Mouse (Mus musculus) heart, adult 11 months (tissue): ENCODE results near the gene Cacna1d.

Source experiments
- DNase-seq: peaks from one replicate; pipeline ENCODE4 v3.0.0; 2022

Cacna1d gene

GRCm38 (mm10) chr14:30365866-30366265 lies 125.4 kb downstream of the Cacna1d start:
- DNase-seq, result no peak

DNA sequence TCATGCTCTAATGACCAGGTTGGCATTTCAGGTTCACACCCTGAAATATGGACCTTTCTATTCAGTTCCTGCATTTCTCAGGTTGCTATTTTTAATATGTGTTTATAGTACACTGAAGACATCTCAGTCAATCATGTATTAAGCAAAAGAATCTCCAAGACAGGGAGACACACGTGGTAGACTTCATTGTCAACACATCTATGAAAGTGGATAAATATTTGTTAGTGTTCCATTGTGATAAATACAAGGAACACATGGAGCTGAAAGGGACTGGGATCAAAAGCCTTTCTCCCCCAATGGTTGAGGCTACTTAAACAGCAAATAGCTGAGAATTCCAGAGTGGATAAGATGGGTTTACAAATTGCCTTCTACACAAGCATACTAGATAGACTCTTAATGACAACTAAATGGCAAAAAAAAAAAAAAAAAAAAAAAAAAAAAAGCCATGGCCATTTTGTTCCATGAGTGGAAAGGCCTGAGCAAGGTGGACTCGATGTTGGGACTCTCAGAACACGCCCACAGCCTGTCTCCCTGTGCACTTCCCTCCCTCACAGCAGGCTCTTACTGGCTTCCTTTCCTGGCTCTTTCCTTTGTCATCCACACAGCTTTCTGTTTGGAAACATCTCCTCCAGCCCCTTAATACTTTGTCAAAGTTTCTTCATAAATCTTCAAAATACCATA lies 127.6 kb downstream of the Cacna1d start:
- DNase-seq, result no peak

DNA sequence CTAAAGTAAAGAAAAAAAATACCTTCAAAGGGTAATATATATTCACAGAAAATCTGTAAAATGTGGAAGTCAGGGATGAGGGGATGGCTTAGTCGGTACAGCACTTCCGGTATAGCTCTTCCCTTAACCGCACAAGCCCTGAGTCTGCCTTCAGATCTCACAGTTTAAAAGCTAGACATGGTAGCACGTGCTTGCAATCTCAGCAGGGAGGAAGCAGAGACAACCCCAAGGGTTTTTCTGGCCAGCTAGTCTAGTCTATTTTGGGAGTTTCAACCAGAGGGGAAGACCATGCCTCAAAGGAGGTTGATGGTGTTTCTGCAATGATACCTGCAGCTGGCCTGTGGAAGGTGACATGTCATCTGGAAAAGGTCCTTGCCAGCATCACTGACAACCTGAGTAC lies 128.9 kb downstream of the Cacna1d start:
- peak; percentile 92 for DNase-seq

GRCm38 (mm10) chr14:30360478-30360877 lies 130.8 kb downstream of the Cacna1d start:
- no peak for DNase-seq

DNA sequence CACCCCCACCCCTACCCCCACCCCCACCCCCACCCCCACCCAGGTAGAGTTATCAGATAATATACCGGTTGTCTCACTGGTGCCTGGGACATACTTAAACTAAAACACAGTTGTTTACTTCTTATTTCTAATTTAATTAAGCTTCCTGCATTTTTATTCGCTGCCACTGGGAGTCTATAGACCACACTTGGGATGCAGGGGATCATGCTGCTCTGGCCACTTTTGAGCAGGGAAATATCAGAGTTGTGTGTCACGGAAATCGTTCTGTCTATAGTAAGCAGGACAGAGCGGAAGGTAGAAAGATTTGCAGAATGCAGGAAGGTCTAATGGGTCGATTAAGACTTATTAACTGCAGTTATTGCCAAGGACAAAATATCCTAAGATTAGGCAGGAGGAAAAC lies 131.3 kb downstream of the Cacna1d start:
- DNase-seq, result no peak

DNA sequence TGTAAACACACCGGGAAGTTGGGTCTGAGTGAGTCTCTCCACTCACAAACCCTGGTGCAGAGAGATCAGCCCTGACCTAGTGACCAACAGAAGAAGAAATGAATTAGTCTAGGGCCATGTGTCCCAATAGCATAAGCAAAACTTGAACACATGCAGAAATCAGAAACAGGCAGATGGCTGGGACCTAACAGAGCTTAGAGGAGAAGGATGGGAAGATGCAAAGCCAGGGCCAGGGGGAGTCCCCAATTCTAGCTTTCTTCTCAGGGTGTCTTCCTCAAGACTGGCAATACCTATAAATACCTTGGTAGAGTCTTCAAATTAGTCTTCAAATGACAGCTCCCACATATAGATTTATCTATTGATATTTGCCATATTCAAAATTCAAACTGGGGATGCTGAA lies 133.2 kb downstream of the Cacna1d start:
- no peak for DNase-seq

DNA sequence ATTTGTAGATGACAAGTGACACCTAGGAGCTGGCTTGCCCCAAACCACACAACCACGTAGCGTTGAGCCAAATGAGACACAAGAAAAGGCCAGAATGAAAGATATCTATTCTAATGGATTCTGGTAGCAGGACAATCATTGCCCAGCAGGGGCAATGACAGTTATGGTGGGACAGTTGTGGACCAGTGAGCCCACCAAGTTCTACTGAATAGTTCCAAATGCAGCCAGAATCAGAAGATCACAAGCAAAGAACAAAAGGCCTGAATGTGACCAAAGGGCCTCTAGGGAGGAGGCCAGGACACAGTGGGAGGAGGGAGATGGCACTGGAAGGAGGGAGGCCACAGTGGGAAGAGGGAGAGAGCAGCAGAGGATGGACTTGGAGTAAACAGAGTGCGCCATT lies 134.8 kb downstream of the Cacna1d start:
- peak; percentile 71 for DNase-seq

- DNase-seq, result peak; percentile 70
Observed at GRCm38 (mm10) chr14:30354761-30355160, 136.5 kb downstream of the Cacna1d start.

DNA sequence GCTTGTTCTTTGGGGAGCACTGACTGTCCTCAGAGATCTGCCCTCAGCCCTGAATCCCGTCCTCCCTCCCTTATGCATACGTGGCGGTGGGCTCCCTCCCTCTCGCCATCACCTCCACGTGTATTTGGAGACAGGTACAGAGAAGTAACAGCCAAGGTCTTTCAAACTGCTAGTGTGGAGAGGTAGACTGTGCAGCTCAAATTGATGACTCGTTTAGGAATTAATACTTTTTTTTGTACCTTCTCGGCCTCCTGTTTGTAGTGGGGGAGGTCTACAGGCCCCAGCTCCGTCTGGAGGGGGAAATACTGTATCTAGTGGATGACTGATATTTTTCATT lies 137.2 kb downstream of the Cacna1d start:
- DNase-seq, result no peak

GRCm38 (mm10) chr14:30353291-30354126 lies 137.7 kb downstream of the Cacna1d start:
- peak; percentile 93 for DNase-seq

DNA sequence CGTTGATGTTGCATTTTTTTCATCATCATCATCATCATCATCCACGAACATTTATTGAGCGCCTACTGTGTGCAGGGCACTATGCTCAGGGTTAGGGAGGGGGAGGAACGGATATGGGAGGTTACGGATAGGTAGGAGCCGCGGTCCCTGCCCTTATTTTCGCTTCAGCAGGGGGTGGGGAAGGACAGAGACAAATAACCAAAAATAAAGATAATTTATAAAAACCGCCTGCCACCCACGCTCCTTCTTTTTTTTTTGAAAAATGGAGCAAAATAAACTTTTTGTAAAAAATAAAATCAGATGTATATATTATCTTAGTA lies 138.3 kb downstream of the Cacna1d start:
- DNase-seq, result no peak

GRCm38 (mm10) chr14:30352061-30352950 lies 138.9 kb downstream of the Cacna1d start:
- DNase-seq, result peak; percentile 84

DNA sequence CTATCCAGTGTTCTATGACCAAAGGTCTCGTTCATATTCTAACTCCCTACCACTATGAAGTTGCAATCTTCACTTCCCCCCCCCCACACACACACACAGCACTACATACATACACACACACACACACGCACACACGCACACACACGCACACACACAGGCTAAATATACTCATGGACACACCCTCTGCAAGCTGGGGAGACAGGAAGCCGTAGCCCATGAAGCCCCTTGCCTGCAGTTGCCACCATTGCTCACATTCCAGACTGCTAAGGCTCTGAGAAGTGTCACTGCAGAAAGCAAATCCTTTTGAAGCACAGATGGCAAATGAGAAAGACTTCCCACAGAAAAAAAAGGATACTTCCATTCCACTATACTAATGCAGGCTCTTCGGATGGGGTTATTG lies 141.0 kb downstream of the Cacna1d start:
- DNase-seq, result peak; percentile 62

GRCm38 (mm10) chr14:30344948-30345865 lies 146.0 kb downstream of the Cacna1d start:
- no peak for DNase-seq

DNA sequence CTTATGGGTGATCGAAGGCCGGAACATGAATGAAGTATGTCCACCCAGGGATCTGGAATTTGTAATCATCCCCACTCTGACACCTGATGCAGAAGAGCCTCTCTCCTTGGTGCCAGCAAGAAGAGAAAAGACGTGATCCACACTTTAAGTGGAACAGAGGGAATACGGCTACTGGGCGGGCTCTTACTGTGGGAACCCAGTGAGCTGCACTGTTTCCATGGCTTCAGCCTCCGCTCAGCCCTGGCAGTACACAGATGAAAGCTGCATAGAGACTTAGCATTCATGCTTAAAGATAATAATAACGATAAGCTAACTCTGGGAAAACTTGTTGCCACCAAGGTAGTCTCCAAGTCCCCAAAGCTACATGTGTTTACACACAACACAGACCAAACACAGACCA lies 147.5 kb downstream of the Cacna1d start:
- DNase-seq, result no peak

GRCm38 (mm10) chr14:30341825-30342590 lies 149.2 kb downstream of the Cacna1d start:
- DNase-seq, result peak; percentile 62

DNA sequence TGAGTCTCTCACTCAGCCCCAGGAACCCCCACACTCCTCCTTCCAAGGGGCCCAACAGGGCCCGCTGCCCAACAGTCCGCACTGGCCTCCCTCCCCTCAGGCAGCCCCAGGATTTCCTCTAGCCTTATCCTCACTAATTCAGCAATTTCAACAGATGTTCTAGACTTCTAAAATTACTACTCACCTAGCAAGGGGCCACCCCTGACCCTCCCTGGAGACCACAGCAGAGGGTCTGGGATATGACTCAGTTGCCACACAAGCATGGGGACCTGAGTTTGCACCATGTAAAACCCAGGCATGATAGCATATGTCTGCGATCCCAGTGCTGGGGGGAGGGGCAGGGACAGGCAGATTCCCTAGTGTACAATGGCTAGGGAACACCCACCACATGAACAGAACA lies 151.1 kb downstream of the Cacna1d start:
- DNase-seq, result peak; percentile 55

GRCm38 (mm10) chr14:30331856-30332255 lies 159.4 kb downstream of the Cacna1d start:
- no peak for DNase-seq

GRCm38 (mm10) chr14:30330416-30331181 lies 160.7 kb downstream of the Cacna1d start:
- no peak for DNase-seq

- DNase-seq, result no peak
Observed at GRCm38 (mm10) chr14:30329109-30329508, 162.1 kb downstream of the Cacna1d start.

GRCm38 (mm10) chr14:30327452-30327851 lies 163.8 kb downstream of the Cacna1d start:
- DNase-seq, result no peak
